Mouse (Mus musculus): ENCODE measurements around the gene Npas3. TPM values are rescaled to one million over a fixed set of nuclear protein-coding genes. Genes with fewer than 3 reads are reported as not detected.
"Not testable (repeated sequence)": the region's sequence is repeated elsewhere in the genome, so short reads cannot be mapped to it uniquely, and the experiment has no call there.

The Npas3 gene
- polyA plus RNA-seq, 1 experiment from 2014 or later, result 0.70 TPM

GRCm38 (mm10) chr12:53252572-53253422, 4.3 kb downstream of the Npas3 start:
- Histone ChIP-seq H3K9me3 (replicated peaks) (no peaks in the 10 kb centered on the region), H3K27me3 (replicated peaks) (peaks cover 81% of the 10 kb centered on the region), H3K4me3 (peak overlapping the region; percentile 63), H3K4me1 (no peaks in the 10 kb centered on the region), H3K27ac (peak overlapping the region; percentile 36; the same call in 1 of the 2 replicates), H3K4me2 (peak overlapping the region; percentile 71), H3K9ac (peak overlapping the region; percentile 48; the same call in 1 of the 2 replicates), H3K36me3 (no peaks in the 10 kb centered on the region)
- no peak for ATAC-seq
- under 1% methylated on average over 95 of the region's 115 CpGs for WGBS (ENCODE audit: insufficient replicate concordance)

- Histone ChIP-seq H3K9me3 (replicated peaks) (no peaks in the 10 kb centered on the region), H3K27me3 (replicated peaks) (peaks cover 73% of the 10 kb centered on the region), H3K27ac (no peak overlapping the region), H3K4me3 (peak overlapping the region; percentile 63), H3K4me1 (no peaks in the 10 kb centered on the region), H3K4me2 (peak overlapping the region; percentile 71), H3K36me3 (no peaks in the 10 kb centered on the region), H3K9ac (no peak overlapping the region)
- ATAC-seq, result no peak
- WGBS (ENCODE audit: insufficient replicate concordance), result 2% methylated on average over 28 of the region's 32 CpGs
These were observed 5.1 kb downstream of the Npas3 start for GRCm38 (mm10) chr12:53253461-53254159.

GRCm38 (mm10) chr12:53254160-53254480, 5.6 kb downstream of the Npas3 start:
- no peak for ATAC-seq
- Histone ChIP-seq H3K9me3 (replicated peaks) (no peaks in the 10 kb centered on the region), H3K27ac (no peak overlapping the region), H3K4me1 (no peaks in the 10 kb centered on the region), H3K4me2 (peak overlapping the region; percentile 71), H3K9ac (no peak overlapping the region), H3K36me3 (no peaks in the 10 kb centered on the region), H3K4me3 (peak overlapping the region; percentile 63; the same call in 1 of the 2 replicates), H3K27me3 (replicated peaks) (peaks cover 68% of the 10 kb centered on the region)
- WGBS (ENCODE audit: insufficient replicate concordance), result 11% methylated on average over 6 of the region's 6 CpGs

GRCm38 (mm10) chr12:53274502-53274901, 26.0 kb downstream of the Npas3 start:
- not testable (repeated sequence) for H3K9ac ChIP-seq; H3K9me3 ChIP-seq (replicated peaks); H3K4me3 ChIP-seq; H3K36me3 ChIP-seq; H3K27ac ChIP-seq; H3K4me2 ChIP-seq; H3K27me3 ChIP-seq (replicated peaks); ATAC-seq; H3K4me1 ChIP-seq

- no peaks in the 10 kb centered on the region for H3K4me1 ChIP-seq
- no peak overlapping the region for H3K27ac ChIP-seq
- no peak overlapping the region for H3K4me2 ChIP-seq
- no peaks in the 10 kb centered on the region for H3K27me3 ChIP-seq (replicated peaks)
- H3K9ac ChIP-seq, result no peak overlapping the region
- H3K9me3 ChIP-seq (replicated peaks), result no peaks in the 10 kb centered on the region
- no peak for ATAC-seq
- no peaks in the 10 kb centered on the region for H3K36me3 ChIP-seq
- WGBS (ENCODE audit: insufficient replicate concordance), result 56% methylated on average over 6 of the region's 6 CpGs
- H3K4me3 ChIP-seq, result no peak overlapping the region
These were observed 28.9 kb downstream of the Npas3 start for GRCm38 (mm10) chr12:53277393-53277792.

GRCm38 (mm10) chr12:53290341-53290740, 41.9 kb downstream of the Npas3 start:
- Histone ChIP-seq H3K4me1 (no peaks in the 10 kb centered on the region; the same call in 1 of the 2 replicates), H3K4me3 (no peak overlapping the region), H3K27me3 (replicated peaks) (no peaks in the 10 kb centered on the region), H3K9ac (no peak overlapping the region), H3K27ac (no peak overlapping the region), H3K4me2 (no peak overlapping the region), H3K9me3 (replicated peaks) (no peaks in the 10 kb centered on the region), H3K36me3 (no peaks in the 10 kb centered on the region)
- WGBS (ENCODE audit: insufficient replicate concordance), result 75% methylated on average over 4 of the region's 4 CpGs
- ATAC-seq, result no peak

GRCm38 (mm10) chr12:53290846-53291245, 42.4 kb downstream of the Npas3 start:
- H3K4me3 ChIP-seq, result no peak overlapping the region
- no peaks in the 10 kb centered on the region for H3K36me3 ChIP-seq
- no peaks in the 10 kb centered on the region for H3K27me3 ChIP-seq (replicated peaks)
- WGBS (ENCODE audit: insufficient replicate concordance), result 82% methylated on average over 10 of the region's 10 CpGs
- no peaks in the 10 kb centered on the region; the same call in 1 of the 2 replicates for H3K4me1 ChIP-seq
- H3K9ac ChIP-seq, result no peak overlapping the region
- no peak overlapping the region for H3K27ac ChIP-seq
- no peak for ATAC-seq
- H3K4me2 ChIP-seq, result no peak overlapping the region
- no peaks in the 10 kb centered on the region for H3K9me3 ChIP-seq (replicated peaks)

GRCm38 (mm10) chr12:53292010-53292409, 43.5 kb downstream of the Npas3 start:
- ATAC-seq, result no peak
- Histone ChIP-seq H3K9ac (no peak overlapping the region), H3K36me3 (no peaks in the 10 kb centered on the region), H3K9me3 (replicated peaks) (no peaks in the 10 kb centered on the region), H3K4me3 (no peak overlapping the region), H3K27me3 (replicated peaks) (no peaks in the 10 kb centered on the region), H3K4me1 (no peaks in the 10 kb centered on the region; the same call in 1 of the 2 replicates), H3K27ac (no peak overlapping the region), H3K4me2 (no peak overlapping the region)
- 76% methylated on average over 8 of the region's 8 CpGs for WGBS (ENCODE audit: insufficient replicate concordance)

GRCm38 (mm10) chr12:53292508-53293300, 44.2 kb downstream of the Npas3 start:
- Histone ChIP-seq H3K27me3 (replicated peaks) (no peaks in the 10 kb centered on the region), H3K9me3 (replicated peaks) (no peaks in the 10 kb centered on the region), H3K27ac (no peak overlapping the region), H3K4me2 (no peak overlapping the region), H3K4me1 (no peaks in the 10 kb centered on the region; the same call in 1 of the 2 replicates), H3K36me3 (no peaks in the 10 kb centered on the region), H3K4me3 (no peak overlapping the region), H3K9ac (no peak overlapping the region)
- ATAC-seq, result no peak
- 75% methylated on average over 17 of the region's 17 CpGs for WGBS (ENCODE audit: insufficient replicate concordance)

GRCm38 (mm10) chr12:53294011-53294410, 45.5 kb downstream of the Npas3 start:
- H3K4me1 ChIP-seq, result no peaks in the 10 kb centered on the region; the same call in 1 of the 2 replicates
- ATAC-seq, result no peak
- H3K36me3 ChIP-seq, result no peaks in the 10 kb centered on the region
- no peaks in the 10 kb centered on the region for H3K27me3 ChIP-seq (replicated peaks)
- no peak overlapping the region for H3K4me2 ChIP-seq
- H3K27ac ChIP-seq, result no peak overlapping the region
- H3K9me3 ChIP-seq (replicated peaks), result no peaks in the 10 kb centered on the region
- no peak overlapping the region for H3K4me3 ChIP-seq
- no peak overlapping the region for H3K9ac ChIP-seq
- 82% methylated on average over 7 of the region's 7 CpGs for WGBS (ENCODE audit: insufficient replicate concordance)

GRCm38 (mm10) chr12:53295747-53296146, 47.3 kb downstream of the Npas3 start:
- Histone ChIP-seq H3K9ac (no peak overlapping the region), H3K27me3 (replicated peaks) (no peaks in the 10 kb centered on the region), H3K27ac (no peak overlapping the region), H3K36me3 (no peaks in the 10 kb centered on the region), H3K4me2 (no peak overlapping the region), H3K4me1 (no peaks in the 10 kb centered on the region; the same call in 1 of the 2 replicates), H3K9me3 (replicated peaks) (no peaks in the 10 kb centered on the region), H3K4me3 (no peak overlapping the region)
- 15% methylated on average over 7 of the region's 7 CpGs for WGBS (ENCODE audit: insufficient replicate concordance)
- peak; percentile 44; the same call in 1 of the 2 replicates for ATAC-seq

All from liver, embryonic 12.5 days (tissue).